Mouse (Mus musculus) forebrain, embryonic 15.5 days (tissue): Measurements from ENCODE around the gene Fbxo17. TPM values are rescaled to one million over a fixed set of nuclear protein-coding genes. Genes with fewer than 3 reads are reported as not detected.
"Not testable (repeated sequence)": the region's sequence is repeated elsewhere in the genome, so short reads cannot be mapped to it uniquely, and the experiment has no call there.

ENCODE experiments used
- ATAC-seq: fragments of 200-750 bp; cut with Nextera tagmentation; replicated peaks from 2 replicates; pipeline ENCODE4 v1.8.0; 2017; ENCODE audit warnings: mild to moderate bottlenecking, moderate TSS enrichment, moderate library complexity
- H3K27ac ChIP-seq: fragments of 300-500 bp; sonication (generic); replicated peaks from 2 replicates; pipeline ENCODE4 v1.5.1; 2015; ENCODE audit warnings: mild to moderate bottlenecking, inconsistent platforms
- H3K27me3 ChIP-seq: fragments of 300-500 bp; sonication (generic); 2 replicates; pipeline ENCODE4 v1.6.1; 2015; ENCODE audit warnings: inconsistent platforms
- H3K36me3 ChIP-seq: fragments of 300-500 bp; sonication (generic); 2 replicates; pipeline ENCODE4 v1.6.1; 2015; ENCODE audit warnings: mild to moderate bottlenecking, inconsistent platforms
- H3K4me1 ChIP-seq: fragments of 300-500 bp; sonication (generic); 2 replicates; pipeline ENCODE4 v1.6.1; 2015; ENCODE audit warnings: inconsistent platforms
- H3K4me2 ChIP-seq: fragments of 300-500 bp; sonication (generic); replicated peaks from 2 replicates; pipeline ENCODE4 v1.6.1; 2015; ENCODE audit warnings: mild to moderate bottlenecking, inconsistent platforms
- H3K4me3 ChIP-seq: fragments of 300-500 bp; sonication (generic); 2 replicates; pipeline ENCODE4 v1.5.1; 2015; ENCODE audit warnings: mild to moderate bottlenecking, inconsistent platforms
- H3K9ac ChIP-seq: fragments of 300-500 bp; sonication (generic); replicated peaks from 2 replicates; pipeline ENCODE4 v1.6.1; 2015; ENCODE audit warnings: mild to moderate bottlenecking, inconsistent platforms
- H3K9me3 ChIP-seq: fragments of 300-500 bp; sonication (generic); 2 replicates; pipeline ENCODE4 v1.6.1; 2016; ENCODE audit warnings: inconsistent platforms
- WGBS: fragments of 180-500 bp; shearing (Covaris S2); methylation state at CpG from one replicate; pipeline ENCODE4 v1.1.7; 2015; ENCODE audit warnings: mixed read lengths; 5-methylcytosine and 5-hydroxymethylcytosine counted together
- polyA plus RNA-seq: library from polyadenylated mRNA; unstranded; fragments of >200 nt; fragmentation: Nextera tagmentation; extraction: Ambion mirVana; gene quantifications from 2 replicates; pipeline ENCODE4 v1.2.1, GENCODE M21; 2015

Gene Fbxo17
- 3.3 and 3.8 TPM in 2 replicates for polyA plus RNA-seq

- peaks cover 5% of the 10 kb centered on the region; the same call in 1 of the 2 replicates for H3K4me1 ChIP-seq
- ATAC-seq = peak; percentile 48; the same call in 1 of the 2 replicates
- no peaks in the 10 kb centered on the region for H3K9me3 ChIP-seq
- no peaks in the 10 kb centered on the region for H3K36me3 ChIP-seq
- H3K27me3 ChIP-seq = no peaks in the 10 kb centered on the region
- peak within 1 kb of the TSS; percentile 88 for H3K4me2 ChIP-seq
- peak within 1 kb of the TSS; percentile 49 for H3K4me3 ChIP-seq
- H3K27ac ChIP-seq = no peak within 1 kb of the TSS
- H3K9ac ChIP-seq = peak within 1 kb of the TSS; percentile 61
- 2% methylated on average over 36 of the region's 36 CpGs for WGBS
Measured at GRCm38 (mm10) chr7:28716590-28717281, at the start of gene Fbxo17. TSS of gene Fbxo17 (plus strand) at chr7:28716804.

DNA sequence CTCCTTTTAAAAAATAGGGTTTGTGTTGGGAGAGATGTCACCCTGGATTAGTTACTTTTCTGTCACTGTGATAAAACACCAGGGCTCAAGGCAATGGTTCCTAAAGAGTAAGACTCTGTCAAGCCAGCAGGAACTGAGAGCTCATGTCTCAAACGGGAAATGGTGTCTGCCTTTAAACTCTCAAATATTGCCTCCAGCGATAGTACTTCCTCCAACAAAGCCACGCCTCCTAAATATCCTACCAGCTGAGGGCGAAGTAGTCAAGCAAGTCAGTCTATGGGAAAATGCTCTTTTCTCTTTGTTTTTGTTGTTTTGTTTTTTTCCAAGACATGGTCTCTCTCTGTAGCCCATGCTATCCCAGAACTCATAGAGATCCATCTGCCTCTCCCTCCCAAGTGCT, 45.4 kb upstream of the Fbxo17 start:
- H3K9me3 ChIP-seq = no peaks in the 10 kb centered on the region
- no peak overlapping the region for H3K4me2 ChIP-seq
- WGBS = 79% methylated on average over 4 of the region's 4 CpGs
- H3K27me3 ChIP-seq = no peaks in the 10 kb centered on the region
- no peak overlapping the region for H3K4me3 ChIP-seq
- ATAC-seq = no peak
- H3K9ac ChIP-seq = no peak overlapping the region
- H3K36me3 ChIP-seq = no peaks in the 10 kb centered on the region
- 0 out of 2 replicates have a peak, but pooled peaks cover 1% of the 10 kb centered on the region for H3K4me1 ChIP-seq
- H3K27ac ChIP-seq = no peak overlapping the region

- Histone ChIP-seq H3K27ac (no peak overlapping the region), H3K27me3 (no peaks in the 10 kb centered on the region), H3K4me3 (no peak overlapping the region), H3K4me1 (no peaks in the 10 kb centered on the region), H3K9me3 (no peaks in the 10 kb centered on the region), H3K36me3 (no peaks in the 10 kb centered on the region), H3K9ac (no peak overlapping the region), H3K4me2 (no peak overlapping the region)
- WGBS = 94% methylated on average over 5 of the region's 5 CpGs
- no peak for ATAC-seq
Measured at GRCm38 (mm10) chr7:28672276-28672675, 44.3 kb upstream of the Fbxo17 start.

DNA sequence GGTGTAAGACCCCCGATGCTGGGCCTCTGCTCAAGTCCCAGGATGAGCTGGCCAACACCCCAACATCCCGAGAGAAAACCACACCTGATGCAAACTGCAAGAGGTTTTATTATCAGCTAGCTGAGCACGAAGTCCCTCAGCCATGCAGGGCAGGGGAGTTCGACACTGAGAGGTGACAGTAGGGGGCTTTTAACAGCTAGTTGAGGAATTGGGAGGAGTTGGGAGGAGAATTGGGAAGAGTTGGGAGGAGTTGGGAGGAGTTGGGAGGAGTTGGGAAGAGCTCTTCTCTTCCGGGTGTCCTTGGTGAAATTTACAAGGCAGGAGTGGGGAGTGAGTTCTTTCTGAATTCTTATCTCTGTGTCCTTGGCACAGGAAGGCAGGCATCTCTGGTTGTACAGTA, 43.8 kb upstream of the Fbxo17 start:
- 77% methylated on average over 5 of the region's 5 CpGs for WGBS
- not testable (repeated sequence) for H3K4me1 ChIP-seq, H3K36me3 ChIP-seq, H3K27me3 ChIP-seq, H3K9me3 ChIP-seq, H3K27ac ChIP-seq, H3K4me2 ChIP-seq, H3K9ac ChIP-seq, H3K4me3 ChIP-seq, ATAC-seq

DNA sequence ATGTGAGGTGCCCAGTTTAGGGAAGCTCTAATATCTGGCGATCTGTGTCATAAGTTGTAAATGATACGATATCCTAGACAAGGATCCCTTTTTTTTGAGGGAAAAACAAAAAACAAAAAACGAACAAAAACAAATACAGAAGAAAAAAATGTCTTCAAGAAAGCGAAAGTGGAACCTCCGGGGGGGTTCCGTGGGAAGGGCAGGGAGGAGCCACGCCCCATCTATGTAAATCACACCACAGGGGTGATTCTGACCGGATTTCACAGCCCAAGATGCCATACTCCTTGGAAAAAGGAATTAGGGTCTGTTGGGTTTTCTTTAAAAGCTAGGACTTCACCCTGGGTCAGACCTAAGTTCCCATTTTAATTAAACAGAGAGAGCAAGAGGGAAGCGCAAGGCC, 41.6 kb upstream of the Fbxo17 start:
- no peak for ATAC-seq
- no peak overlapping the region for H3K27ac ChIP-seq
- no peaks in the 10 kb centered on the region for H3K4me1 ChIP-seq
- H3K4me2 ChIP-seq = no peak overlapping the region
- H3K36me3 ChIP-seq = no peaks in the 10 kb centered on the region
- 75% methylated on average over 9 of the region's 9 CpGs for WGBS
- no peaks in the 10 kb centered on the region for H3K27me3 ChIP-seq
- no peak overlapping the region for H3K9ac ChIP-seq
- no peaks in the 10 kb centered on the region for H3K9me3 ChIP-seq
- no peak overlapping the region for H3K4me3 ChIP-seq

DNA sequence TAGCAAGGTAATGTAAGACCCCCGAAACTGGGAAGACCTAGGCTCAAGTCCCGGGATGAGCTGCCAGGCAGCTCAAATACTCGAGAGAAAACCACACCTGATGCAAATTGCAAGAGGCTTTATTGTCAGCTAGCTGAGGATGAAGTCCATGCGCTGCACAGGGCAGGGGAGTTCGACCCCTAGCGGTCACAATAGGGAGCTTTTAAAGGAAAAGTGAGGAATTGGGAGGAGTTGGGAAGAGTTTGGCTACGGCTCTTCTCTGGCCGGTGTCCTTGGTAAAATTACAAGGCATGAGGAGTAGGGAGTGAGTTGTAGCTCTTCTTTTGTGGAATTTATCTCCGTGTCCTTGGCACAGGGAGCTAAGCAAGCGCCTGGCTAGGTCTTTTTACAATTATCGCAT, 40.9 kb upstream of the Fbxo17 start:
- no peak overlapping the region for H3K4me2 ChIP-seq
- 51% methylated on average over 11 of the region's 11 CpGs for WGBS
- H3K9ac ChIP-seq = no peak overlapping the region
- no peaks in the 10 kb centered on the region for H3K4me1 ChIP-seq
- no peaks in the 10 kb centered on the region for H3K27me3 ChIP-seq
- no peak for ATAC-seq
- H3K27ac ChIP-seq = no peak overlapping the region
- H3K9me3 ChIP-seq = no peaks in the 10 kb centered on the region
- no peak overlapping the region for H3K4me3 ChIP-seq
- no peaks in the 10 kb centered on the region for H3K36me3 ChIP-seq

GRCm38 (mm10) chr7:28676811-28677541, 39.6 kb upstream of the Fbxo17 start:
- H3K36me3 ChIP-seq = no peaks in the 10 kb centered on the region
- no peak overlapping the region for H3K9ac ChIP-seq
- no peaks in the 10 kb centered on the region for H3K27me3 ChIP-seq
- no peak for ATAC-seq
- no peak overlapping the region for H3K4me2 ChIP-seq
- 88% methylated on average over 13 of the region's 13 CpGs for WGBS
- no peak overlapping the region for H3K4me3 ChIP-seq
- no peaks in the 10 kb centered on the region for H3K4me1 ChIP-seq
- no peaks in the 10 kb centered on the region for H3K9me3 ChIP-seq
- no peak overlapping the region for H3K27ac ChIP-seq

DNA sequence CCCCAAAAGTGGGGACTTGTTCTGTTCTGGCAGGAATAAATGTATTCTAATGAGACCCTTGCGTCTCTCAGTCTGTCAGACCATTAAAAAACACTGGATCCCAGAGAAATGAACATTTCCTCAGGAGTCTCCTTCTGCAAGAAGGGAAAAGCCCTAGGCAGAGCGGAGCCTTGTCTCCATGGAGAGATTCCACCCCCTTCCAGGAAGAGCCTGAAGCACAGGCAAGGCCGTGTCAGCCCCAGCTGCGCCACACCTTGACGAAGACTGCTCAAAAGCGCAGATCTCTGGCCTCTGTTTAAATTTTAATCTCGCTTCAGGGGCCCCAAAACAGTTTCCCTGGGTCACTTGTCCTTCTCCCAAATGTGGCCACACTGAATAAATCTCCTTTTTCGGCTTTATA, 39.0 kb upstream of the Fbxo17 start:
- Histone ChIP-seq H3K4me2 (no peak overlapping the region), H3K4me3 (no peak overlapping the region), H3K9ac (no peak overlapping the region), H3K27me3 (no peaks in the 10 kb centered on the region), H3K4me1 (no peaks in the 10 kb centered on the region), H3K36me3 (no peaks in the 10 kb centered on the region), H3K27ac (no peak overlapping the region), H3K9me3 (no peaks in the 10 kb centered on the region)
- 88% methylated on average over 8 of the region's 8 CpGs for WGBS
- ATAC-seq = no peak

- Histone ChIP-seq H3K9ac (no peak overlapping the region), H3K27me3 (peaks cover 15% of the 10 kb centered on the region), H3K9me3 (no peaks in the 10 kb centered on the region), H3K4me2 (no peak overlapping the region), H3K4me3 (no peak overlapping the region), H3K36me3 (no peaks in the 10 kb centered on the region), H3K27ac (no peak overlapping the region), H3K4me1 (peaks cover 12% of the 10 kb centered on the region)
- ATAC-seq = no peak
- WGBS = 73% methylated on average over 7 of the region's 7 CpGs
Measured at GRCm38 (mm10) chr7:28691075-28691474, 25.5 kb upstream of the Fbxo17 start.

- H3K27me3 ChIP-seq = peaks cover 15% of the 10 kb centered on the region
- H3K9me3 ChIP-seq = no peaks in the 10 kb centered on the region
- H3K36me3 ChIP-seq = no peaks in the 10 kb centered on the region
- peak within 1 kb of the TSS; percentile 50 for H3K9ac ChIP-seq
- WGBS = 16% methylated on average over 30 of the region's 30 CpGs
- no peak within 1 kb of the TSS for H3K27ac ChIP-seq
- H3K4me3 ChIP-seq = peak within 1 kb of the TSS; percentile 57
- peak within 1 kb of the TSS; percentile 85 for H3K4me2 ChIP-seq
- peaks cover 12% of the 10 kb centered on the region for H3K4me1 ChIP-seq
- ATAC-seq = peak; percentile 67
Measured at GRCm38 (mm10) chr7:28692545-28693320, 23.9 kb upstream of the Fbxo17 start, which contains the start of gene Fbxo27. TSS of gene Fbxo27 (plus strand) at chr7:28692849.

GRCm38 (mm10) chr7:28693321-28693966, 23.2 kb upstream of the Fbxo17 start:
- Histone ChIP-seq H3K4me2 (peak overlapping the region; percentile 85), H3K9me3 (no peaks in the 10 kb centered on the region), H3K36me3 (no peaks in the 10 kb centered on the region), H3K9ac (peak overlapping the region; percentile 50), H3K27ac (no peak overlapping the region), H3K4me3 (peak overlapping the region; percentile 57), H3K4me1 (peaks cover 12% of the 10 kb centered on the region), H3K27me3 (peaks cover 15% of the 10 kb centered on the region)
- under 1% methylated on average over 38 of the region's 38 CpGs for WGBS
- ATAC-seq = peak; percentile 83
